Mouse (Mus musculus): ENCODE data around the gene H3f3b.
A peak's percentile ranks its signal among the peaks of the same experiment; 100 is the strongest.
"Not testable (repeated sequence)": the region's sequence is repeated elsewhere in the genome, so short reads cannot be mapped to it uniquely, and the experiment has no call there.

Gene H3f3b

DNA sequence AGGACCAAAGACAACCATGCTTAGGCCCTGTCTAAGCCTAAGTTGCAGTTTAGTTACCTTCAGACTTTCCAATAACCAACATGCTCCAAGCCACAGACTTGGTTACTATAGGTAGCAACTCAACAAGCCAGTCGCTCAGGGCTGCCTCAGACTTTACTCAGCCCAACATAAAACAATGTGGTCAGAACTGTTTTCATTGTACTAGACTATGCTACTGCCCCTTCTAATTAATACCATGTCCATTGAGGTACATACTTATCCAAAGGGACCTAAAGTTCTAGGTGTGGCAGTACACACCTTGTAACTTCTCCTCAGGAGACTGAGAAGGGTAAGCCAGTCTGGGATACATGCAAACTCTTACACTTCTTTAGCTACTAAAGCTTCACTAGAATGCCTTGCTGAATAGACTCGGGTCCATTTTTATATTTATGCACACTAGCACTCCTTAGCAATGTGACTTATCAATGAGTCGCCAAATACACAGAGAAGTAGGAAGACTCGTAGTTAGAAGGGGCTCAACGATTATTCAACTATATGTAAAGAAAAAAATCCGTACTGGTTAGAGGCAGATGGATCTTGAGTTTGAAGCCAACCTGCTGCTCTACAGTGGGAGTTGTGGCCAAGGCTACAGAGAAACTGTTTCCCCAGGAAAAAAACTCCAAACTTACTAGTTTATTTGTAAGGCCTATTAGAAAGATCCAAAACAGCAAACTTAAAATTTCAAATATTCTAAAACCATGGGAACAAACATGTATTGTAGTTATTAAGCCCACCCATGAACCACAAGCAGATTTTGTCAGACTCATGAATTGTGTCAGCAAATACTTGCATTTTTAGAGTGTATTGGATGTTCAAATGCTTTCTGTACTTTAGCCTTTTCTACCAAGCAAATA lies 6.2 kb downstream of the H3f3b start:
- ATAC-seq (ENCODE audit: low TSS enrichment) = no peak

GRCm38 (mm10) chr11:116020519-116020922 lies 7.2 kb downstream of the H3f3b start:
- no peak for ATAC-seq (ENCODE audit: low TSS enrichment)

- ATAC-seq (ENCODE audit: low TSS enrichment) = no peak
These were observed 7.8 kb downstream of the H3f3b start for GRCm38 (mm10) chr11:116019976-116020411.

DNA sequence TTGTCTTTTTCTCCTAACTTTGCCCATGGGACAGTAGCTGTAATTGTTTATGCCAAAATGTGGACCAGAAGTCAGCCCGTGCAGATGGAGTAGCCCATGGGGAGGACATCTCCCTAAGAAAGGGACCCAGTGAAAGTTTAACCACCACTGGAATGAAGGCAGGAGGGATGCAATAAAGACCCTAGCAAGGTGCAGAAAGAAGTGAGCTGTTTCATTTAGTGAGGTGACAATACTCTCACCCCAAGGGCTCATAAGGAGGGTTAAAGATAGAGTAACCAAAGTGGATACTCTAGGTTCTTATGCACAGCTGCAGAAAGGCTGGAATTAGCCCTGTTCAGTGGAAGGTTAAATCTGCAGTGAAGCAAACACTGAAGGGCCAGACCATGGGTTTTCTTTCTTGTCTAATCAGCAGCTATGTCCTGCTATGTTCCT lies 8.4 kb downstream of the H3f3b start:
- no peak for ATAC-seq (ENCODE audit: low TSS enrichment)

DNA sequence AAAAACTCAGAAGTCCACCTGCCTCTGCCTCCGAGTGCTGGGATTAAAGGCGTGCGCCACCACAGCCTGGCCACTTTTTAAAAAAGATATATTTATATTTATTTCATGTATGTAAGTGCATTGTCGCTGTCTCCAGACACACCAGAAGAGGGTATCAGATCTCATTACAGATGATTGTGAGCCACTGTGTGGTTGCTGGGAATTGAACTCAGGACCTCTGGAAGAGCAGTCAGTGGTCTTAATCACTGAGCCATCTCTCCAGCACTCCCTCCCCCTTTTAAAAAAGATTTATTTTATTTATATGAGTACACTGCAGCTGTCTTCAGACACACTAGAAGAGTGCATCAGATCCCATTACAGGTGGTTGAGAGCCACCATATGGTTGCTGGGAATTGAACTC lies 8.9 kb downstream of the H3f3b start:
- not testable (repeated sequence) for ATAC-seq (ENCODE audit: low TSS enrichment)

- ATAC-seq (ENCODE audit: low TSS enrichment) = no peak
These were observed 9.7 kb downstream of the H3f3b start for GRCm38 (mm10) chr11:116018106-116018505.

GRCm38 (mm10) chr11:116014821-116015220 lies 12.9 kb downstream of the H3f3b start:
- no peak for ATAC-seq (ENCODE audit: low TSS enrichment)

DNA sequence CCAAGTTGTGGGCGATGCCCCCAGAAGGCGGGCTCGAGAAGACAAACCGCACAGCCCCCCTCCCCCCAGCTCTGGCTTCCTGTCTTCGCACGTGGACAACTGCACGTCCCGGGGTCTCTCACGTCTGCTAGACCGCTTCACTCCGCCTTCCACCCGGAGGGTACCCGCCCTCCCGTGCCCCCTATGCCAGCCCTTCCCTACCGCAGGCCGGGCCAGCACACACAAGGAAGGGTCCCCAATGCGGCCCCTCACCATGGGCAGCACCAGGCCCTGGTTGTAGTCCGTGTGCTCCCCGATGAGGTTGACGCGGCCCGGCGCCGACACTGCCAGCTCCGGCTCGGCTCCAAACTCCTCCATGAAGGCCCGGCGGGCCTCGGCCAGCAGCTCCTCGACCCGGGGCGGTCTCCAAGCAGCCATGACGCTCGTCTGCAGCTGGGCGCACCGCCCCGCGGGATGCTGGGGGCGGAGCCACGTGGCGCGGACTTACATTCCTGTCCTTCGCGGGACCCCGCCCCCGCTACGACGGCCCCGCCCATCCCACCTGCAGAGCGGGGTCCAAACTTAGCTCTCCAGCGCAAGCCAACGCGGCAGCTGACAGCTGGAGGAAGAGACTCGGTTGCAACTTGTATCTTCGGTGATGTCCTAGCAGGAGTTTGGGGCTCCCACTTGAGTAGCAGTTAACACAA lies 15.4 kb downstream of the H3f3b start, which contains the start of gene Galk1:
Galk1 (minus strand) TSS at position 458 of the 686 bp plus-strand sequence.
- ATAC-seq (ENCODE audit: low TSS enrichment) = peak; percentile 80

DNA sequence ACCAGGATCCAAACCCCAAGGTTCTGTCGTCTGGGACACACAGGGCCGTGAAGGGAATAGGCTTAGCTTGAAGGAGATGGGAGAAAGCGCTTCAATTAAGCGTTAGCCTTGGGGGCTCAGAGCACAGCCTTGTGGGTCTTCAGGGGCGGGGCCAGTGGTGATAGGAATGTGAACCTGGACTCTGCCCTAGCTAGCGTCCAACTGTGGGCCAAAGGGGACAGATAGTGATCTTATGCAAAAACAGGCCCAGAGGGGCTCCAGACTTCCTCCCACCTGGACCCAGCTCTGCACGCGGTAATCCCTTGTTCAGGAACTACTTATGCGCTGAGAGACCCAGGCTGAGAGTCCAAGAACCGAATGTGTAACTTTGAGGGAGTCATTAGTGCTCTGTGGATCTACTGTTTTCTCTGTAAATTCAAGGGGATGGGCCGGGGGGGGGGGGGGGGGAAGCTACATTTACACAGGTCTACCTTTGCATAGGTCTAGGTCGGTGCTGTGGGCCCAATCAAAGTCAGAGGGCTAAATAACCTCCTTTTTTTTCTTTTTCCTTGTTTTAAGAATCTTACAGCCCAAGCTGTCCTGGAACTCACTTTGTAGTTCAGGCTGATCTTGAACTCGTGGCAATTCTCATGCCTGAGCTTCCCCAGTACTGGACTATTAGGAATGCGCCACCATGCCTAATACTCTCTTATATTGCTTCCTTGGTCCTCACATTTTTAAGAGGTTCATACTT lies 16.1 kb downstream of the H3f3b start:
- no peak for ATAC-seq (ENCODE audit: low TSS enrichment)

DNA sequence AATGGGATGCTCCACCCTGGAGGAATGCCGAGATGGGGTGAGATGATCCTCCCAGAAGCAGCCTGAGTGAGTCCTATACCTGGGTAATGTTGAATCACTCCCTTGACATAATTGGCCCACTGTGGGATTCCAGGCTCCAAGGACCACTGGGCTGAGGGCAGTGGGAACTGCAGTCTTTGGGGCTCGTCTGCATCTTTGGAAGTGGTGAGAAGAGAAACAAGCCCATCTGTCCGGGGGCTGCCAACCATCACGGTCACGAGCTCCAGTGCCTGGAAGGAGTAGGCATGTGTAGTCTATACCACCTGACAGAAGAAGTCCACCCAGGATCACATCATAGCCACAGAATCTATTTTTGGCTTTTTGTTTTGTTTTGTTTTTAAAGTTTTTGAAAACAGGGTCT lies 16.8 kb downstream of the H3f3b start:
- ATAC-seq (ENCODE audit: low TSS enrichment) = no peak

DNA sequence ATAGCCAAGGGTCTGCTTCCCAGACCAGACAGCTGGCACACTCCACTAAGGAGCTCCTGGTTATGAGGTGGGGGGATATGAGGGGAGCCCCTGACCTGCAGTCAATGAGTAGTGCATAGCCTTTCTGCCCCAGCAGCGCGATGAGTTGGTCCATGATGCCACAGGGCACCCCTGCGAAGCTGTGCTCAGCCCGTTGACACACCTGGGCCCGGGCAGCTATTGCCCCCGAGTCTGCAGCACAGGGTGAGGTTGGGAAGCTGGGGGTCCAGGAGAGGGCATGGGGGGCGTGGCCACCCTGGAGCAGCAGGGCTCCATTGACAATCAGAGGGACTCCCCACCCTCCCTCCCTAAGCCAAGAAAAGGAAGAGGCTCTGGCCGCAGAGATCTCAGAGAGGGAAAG lies 17.6 kb downstream of the H3f3b start:
- no peak for ATAC-seq (ENCODE audit: low TSS enrichment)

DNA sequence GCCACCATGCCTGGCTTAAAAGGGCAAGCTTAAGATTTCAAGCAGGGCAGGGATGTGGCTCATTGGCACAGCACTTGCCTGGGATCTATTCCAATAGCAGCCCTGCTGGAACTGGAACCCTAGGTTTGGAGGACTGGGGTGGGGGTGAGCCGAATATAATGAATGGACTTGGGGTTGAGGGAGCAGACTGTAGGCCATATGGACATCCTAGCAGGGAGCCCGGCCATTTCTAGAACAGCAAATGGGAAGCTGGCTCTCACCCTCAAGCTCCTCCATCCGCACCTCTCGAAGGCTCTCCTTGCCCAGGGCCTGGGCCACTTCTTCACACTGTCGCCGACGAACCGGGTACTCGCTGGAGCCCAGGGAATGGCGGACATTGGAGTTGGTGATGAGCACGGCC lies 18.1 kb downstream of the H3f3b start:
- no peak for ATAC-seq (ENCODE audit: low TSS enrichment)

DNA sequence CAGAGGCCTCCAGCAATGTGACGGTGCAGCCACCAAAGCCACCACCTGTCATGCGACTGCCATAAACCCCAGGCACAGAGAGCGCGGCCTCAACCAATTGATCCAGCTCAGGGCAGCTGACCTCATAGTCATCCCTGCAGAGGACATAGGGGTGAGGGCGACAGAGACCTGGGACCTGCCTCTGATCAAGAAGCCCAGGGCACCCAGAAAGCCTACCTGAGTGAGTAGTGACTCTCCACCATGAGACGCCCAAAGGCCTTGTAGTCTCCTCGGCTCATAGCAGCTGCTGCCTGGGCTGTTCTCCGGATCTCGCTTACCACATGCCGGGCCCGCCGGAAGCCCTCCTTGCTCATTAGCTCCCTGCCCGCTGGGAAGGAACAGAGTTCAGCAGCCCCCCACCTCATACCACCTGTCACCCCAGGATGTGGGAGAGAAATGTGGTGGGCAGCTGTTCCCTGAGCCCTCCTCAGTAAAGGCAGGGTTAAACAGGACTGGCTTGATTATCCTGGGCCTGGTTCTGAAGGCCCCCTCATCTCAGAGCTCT lies 18.9 kb downstream of the H3f3b start:
- no peak for ATAC-seq (ENCODE audit: low TSS enrichment)

- ATAC-seq (ENCODE audit: low TSS enrichment) = no peak
These were observed 19.4 kb downstream of the H3f3b start for GRCm38 (mm10) chr11:116008411-116008810.

DNA sequence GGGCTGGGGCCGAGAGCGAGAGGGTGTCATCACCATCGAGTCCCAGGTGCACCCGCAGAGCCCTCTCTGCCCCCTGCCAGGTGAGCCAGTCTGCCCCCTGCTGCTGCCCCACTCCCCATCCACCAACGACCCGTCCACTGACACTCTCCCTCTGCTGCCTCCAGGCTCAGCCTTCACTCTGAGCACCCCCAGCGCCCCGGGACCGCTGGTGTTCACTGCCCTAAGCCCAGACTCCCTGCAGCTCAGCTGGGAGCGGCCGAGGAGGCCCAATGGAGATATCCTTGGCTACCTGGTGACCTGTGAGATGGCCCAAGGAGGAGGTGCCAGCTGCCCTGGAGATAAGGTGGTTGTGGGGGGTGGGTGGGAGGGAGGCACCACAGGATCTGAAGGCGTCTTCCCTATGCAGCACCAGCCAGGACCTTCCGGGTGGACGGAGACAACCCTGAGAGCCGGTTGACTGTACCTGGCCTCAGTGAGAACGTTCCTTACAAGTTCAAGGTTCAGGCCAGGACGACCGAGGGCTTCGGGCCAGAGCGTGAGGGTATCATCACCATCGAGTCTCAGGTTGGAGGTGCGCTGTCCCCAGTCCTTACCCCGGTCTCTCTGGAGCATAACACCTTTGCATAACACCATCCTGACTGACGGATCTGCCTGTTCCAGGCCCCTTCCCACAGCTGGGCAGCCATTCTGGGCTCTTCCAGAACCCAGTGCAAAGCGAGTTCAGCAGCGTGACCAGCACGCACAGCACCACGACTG lies 20.5 kb downstream of the H3f3b start:
- no peak for ATAC-seq (ENCODE audit: low TSS enrichment)

GRCm38 (mm10) chr11:116005701-116006419 lies 21.9 kb downstream of the H3f3b start:
- ATAC-seq (ENCODE audit: low TSS enrichment) = no peak

DNA sequence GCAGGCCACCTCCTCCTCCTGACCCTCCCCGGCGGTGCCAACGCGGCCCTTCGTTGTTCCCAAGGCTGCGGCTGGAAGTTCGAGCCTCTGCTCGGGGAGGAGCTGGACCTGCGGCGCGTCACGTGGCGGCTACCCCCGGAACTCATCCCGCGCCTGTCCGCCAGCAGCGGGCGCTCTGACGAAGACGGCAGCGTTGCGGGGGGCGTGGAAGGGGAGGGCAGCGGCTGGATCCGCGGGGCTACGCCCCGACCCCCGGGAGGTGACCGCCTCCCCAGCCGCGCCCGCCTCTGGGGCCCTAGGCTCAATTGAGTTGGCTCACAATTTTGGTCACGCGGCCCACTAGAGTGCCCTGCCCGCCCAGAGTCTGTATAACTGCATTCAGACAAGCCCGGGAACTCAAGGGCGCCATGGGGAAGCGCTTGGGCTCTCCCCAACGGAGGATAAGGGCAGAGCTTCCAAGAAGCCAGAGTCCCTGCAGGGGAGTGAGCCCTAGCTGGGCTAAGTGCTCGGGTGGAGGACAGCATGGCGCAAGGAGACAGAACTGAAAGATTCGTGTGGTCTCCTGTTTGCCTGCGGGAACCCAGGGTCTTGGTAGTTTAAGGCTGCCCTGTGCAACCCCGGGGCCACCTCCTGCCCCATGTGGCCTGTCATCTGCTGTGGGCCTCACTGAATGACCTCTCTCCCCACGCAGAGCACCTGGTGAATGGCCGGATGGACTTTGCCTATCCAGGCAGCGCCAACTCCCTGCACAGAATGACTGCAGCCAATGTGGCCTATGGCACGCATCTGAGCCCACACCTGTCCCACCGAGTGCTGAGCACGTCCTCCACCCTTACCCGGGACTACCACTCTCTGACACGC lies 22.7 kb downstream of the H3f3b start:
- ATAC-seq (ENCODE audit: low TSS enrichment) = peak; percentile 58

DNA sequence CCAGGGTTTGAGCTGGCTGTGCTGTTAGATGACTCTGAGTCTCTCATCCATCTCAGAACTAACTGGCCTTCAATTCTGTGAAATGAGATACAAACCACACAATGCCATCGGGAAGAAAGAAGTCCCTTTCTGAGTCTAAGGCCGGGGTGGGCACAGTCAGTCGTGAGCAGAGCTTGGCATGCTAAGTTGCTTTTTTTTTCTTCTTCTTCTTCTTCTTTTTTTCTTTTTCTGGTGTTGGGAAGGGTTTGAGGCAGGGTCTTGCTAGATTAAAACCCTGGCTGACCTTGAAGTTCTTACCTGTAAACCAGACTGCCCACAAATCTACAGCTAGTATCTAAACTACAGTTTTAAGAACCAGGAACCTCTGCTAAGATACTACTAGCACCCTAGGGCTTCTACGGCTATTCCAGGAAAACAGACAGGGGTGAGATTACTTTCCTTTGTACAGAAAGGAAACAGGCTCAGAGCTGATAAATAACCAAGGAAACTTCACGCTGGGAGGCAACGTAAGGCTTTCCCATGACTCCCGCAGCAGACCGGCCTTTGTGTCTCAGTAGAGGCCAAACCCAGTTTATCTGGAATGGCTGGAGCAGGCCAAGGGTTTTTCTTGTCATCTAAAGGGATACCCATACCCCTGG lies 23.5 kb downstream of the H3f3b start:
- ATAC-seq (ENCODE audit: low TSS enrichment) = no peak

DNA sequence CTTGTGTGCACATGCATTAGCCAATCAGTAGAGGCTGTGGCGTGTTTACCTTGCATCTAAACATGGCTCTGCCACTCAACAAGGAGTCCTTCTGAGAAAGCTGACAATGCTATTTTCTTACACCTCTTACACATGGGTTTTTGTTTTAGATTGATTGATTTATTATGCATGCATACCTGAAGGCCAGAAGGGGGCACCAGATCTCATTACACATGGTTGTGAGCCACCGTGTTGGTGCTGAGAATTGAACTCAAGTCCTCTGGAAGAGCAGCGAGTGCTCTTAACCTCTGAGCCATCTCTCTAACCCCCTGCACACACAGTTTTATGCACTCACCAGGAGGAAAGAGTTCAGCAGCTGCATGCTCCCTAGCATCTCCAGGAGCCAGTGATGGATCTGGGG lies 24.9 kb downstream of the H3f3b start:
- no peak for ATAC-seq (ENCODE audit: low TSS enrichment)

All from frontal cortex, adult (tissue).